17 mouse cellular contexts compared by ENCODE assay signal in genomic region chr11:31861149-31861890, GRCm38 (mm10). TPM values are rescaled to one million over a fixed set of nuclear protein-coding genes. Genes with fewer than 3 reads are reported as not detected.
DNase-seq lines count a peak whose midpoint lies in the region; ATAC-seq and TF ChIP-seq lines count a peak whose summit lies in the region.
"Had no signal": no experiment of that assay in that cellular context is flagged by ENCODE, and none has a peak within 500 bp of the region (broad histone marks: within the 10 kb centered on the region; RNA-seq: fewer than 3 reads in every experiment).

No protein-coding gene starts in this region.

- no peaks in the 10 kb centered on the region for H3K27me3 ChIP-seq in kidney, embryonic 15.5 days
- H3K27me3 ChIP-seq in megakaryocyte, embryonic 14.5 days (replicated peaks) = no peaks in the 10 kb centered on the region

- H3K9me3 ChIP-seq in kidney, embryonic 15.5 days (replicated peaks) = no peaks in the 10 kb centered on the region
- no peaks in the 10 kb centered on the region for H3K9me3 ChIP-seq in megakaryocyte, embryonic 14.5 days
- H3K9me3 ChIP-seq: heart, embryonic 13.5 days had no signal

- H3K27ac ChIP-seq in kidney, embryonic 15.5 days = no peak overlapping the region
- H3K27ac ChIP-seq in layer of hippocampus, adult 2 months = no peak overlapping the region
- H3K27ac ChIP-seq: heart, embryonic 13.5 days had no signal

- no peak for TF ChIP-seq CTCF in layer of hippocampus, adult 2 months (conservative IDR thresholded peaks at IDR 0.05)

- H3K9ac ChIP-seq in kidney, embryonic 15.5 days = no peak overlapping the region
- H3K9ac ChIP-seq: forebrain, postnatal 0 days; heart, embryonic 13.5 days had no signal

- no peaks in the 10 kb centered on the region for H3K4me1 ChIP-seq in kidney, embryonic 15.5 days
- peaks cover 66% of the 10 kb centered on the region for H3K4me1 ChIP-seq in megakaryocyte, embryonic 14.5 days
- H3K4me1 ChIP-seq: heart, embryonic 13.5 days had no signal

- H3K4me2 ChIP-seq in kidney, embryonic 15.5 days = no peak overlapping the region
- H3K4me2 ChIP-seq: heart, embryonic 13.5 days had no signal

- 85% methylated on average over 6 of the region's 6 CpGs for WGBS in kidney, embryonic 15.5 days

- no peak for DNase-seq in kidney, adult 9 months
- DNase-seq in adipocyte (ENCODE audit: low spot score) = peak; percentile 44
- DNase-seq in thymus, postnatal 25 days = no peak
- DNase-seq in layer of hippocampus, adult 2 months (ENCODE audit: low spot score in 2 of 2) = no peak
- DNase-seq: adrenal gland, postnatal 36 days; cerebellum, adult 18-20 months; forebrain, postnatal 0 days; gastrocnemius, postnatal 10 days; kidney, adult 2 months; lung, adult 18-20 months; right cerebral cortex, postnatal 14 days; thymus, postnatal 14 days had no signal

- 0 out of 2 replicates have a peak, but pooled peaks have one; percentile 43 for ATAC-seq in kidney, embryonic 15.5 days (replicated peaks; ENCODE audit: low FRiP score)
- ATAC-seq in granulocyte monocyte progenitor cell, adult 5-6 weeks (replicated peaks; ENCODE audit: poor library complexity, severe bottlenecking) = peak; percentile 92
- ATAC-seq in inflammation-experienced regulatory T-cells, adult 6 months = no peak
- ATAC-seq: forebrain, postnatal 0 days had no signal

- no peaks in the 10 kb centered on the region for H3K36me3 ChIP-seq in kidney, embryonic 15.5 days
- no peaks in the 10 kb centered on the region for H3K36me3 ChIP-seq in megakaryocyte, embryonic 14.5 days (replicated peaks; ENCODE audit: low read length)
- H3K36me3 ChIP-seq: heart, embryonic 13.5 days had no signal

- H3K4me3 ChIP-seq in kidney, embryonic 15.5 days (replicated peaks) = no peak overlapping the region
- peak overlapping the region; percentile 20 for H3K4me3 ChIP-seq in megakaryocyte, embryonic 14.5 days (replicated peaks)
- no peak overlapping the region for H3K4me3 ChIP-seq in layer of hippocampus, adult 2 months
- H3K4me3 ChIP-seq: heart, embryonic 13.5 days had no signal

RNA-seq across cellular contexts. Expression of gene Cpeb4, which starts 10.7 kb away (rescaled TPM):
- polyA plus RNA-seq in kidney, embryonic 15.5 days (2015; fragmentation: Nextera tagmentation; extraction: Ambion mirVana) = 3.6 and 3.9 TPM in 2 replicates
- total RNA-seq in granulocyte monocyte progenitor cell, adult 5-6 weeks (2014; fragmentation: Nextera tagmentation) = 4.3 and 9.2 TPM in 2 replicates
- total RNA-seq in granulocyte monocyte progenitor cell, adult 5-6 weeks (2017) = 6.7 and 7.6 TPM in 2 replicates
- polyA plus RNA-seq in megakaryocyte, embryonic 14.5 days (2012; ENCODE audit: insufficient read depth, low replicate concordance) = 3.9 and 4.8 TPM in 2 replicates
- 100 to 1,000 TPM; 153 to 156 TPM for total RNA-seq in layer of hippocampus, adult 2 months (2021)
- 1 to 10 TPM; 5.3 to 7.4 (median 7.0) TPM for polyA plus RNA-seq in inflammation-experienced regulatory T-cells, adult 6 months (2017; shearing (Covaris generic))
